In genomic region chr6:17742209-17742608, GRCm38 (mm10) we compare ENCODE assay signal across 16 mouse cellular contexts. TPM values are rescaled to one million over a fixed set of nuclear protein-coding genes. Genes with fewer than 3 reads are reported as not detected.
A peak's percentile ranks its signal among the peaks of the same experiment; 100 is the strongest.
DNase-seq lines count a peak whose midpoint lies in the region; ATAC-seq and TF ChIP-seq lines count a peak whose summit lies in the region.
"Had no signal": no experiment of that assay in that cellular context is flagged by ENCODE, and none has a peak within 500 bp of the region (broad histone marks: within the 10 kb centered on the region; RNA-seq: fewer than 3 reads in every experiment).

No protein-coding gene starts in this region.

- TF ChIP-seq POLR2A in bone marrow, adult 2 months (IDR thresholded peaks at IDR 0.05; ENCODE audit: borderline replicate concordance, control insufficient read depth, low read depth, low read length), result no peak

- DNase-seq in heart, postnatal 36 days, result no peak
- DNase-seq in cerebellum, postnatal 25 days, result no peak
- DNase-seq in left cerebral cortex, postnatal 10 days (ENCODE audit: extremely low spot score in 1 of 2, low spot score in 2 of 2), result no peak
- DNase-seq: cerebellum, adult 9-10 months; forebrain, postnatal 0 days; spleen, adult 18-20 months; thymus, adult 2 months had no signal

- no peaks in the 10 kb centered on the region for H3K27me3 ChIP-seq in heart, embryonic 13.5 days (replicated peaks)
- H3K27me3 ChIP-seq in liver, embryonic 16.5 days (ENCODE audit: control insufficient read depth, insufficient read depth, low read depth, low read length), result no peaks in the 10 kb centered on the region
- H3K27me3 ChIP-seq in kidney, embryonic 15.5 days, result no peaks in the 10 kb centered on the region
- H3K27me3 ChIP-seq: midbrain, embryonic 12.5 days; neural tube, embryonic 13.5 days; stomach, embryonic 15.5 days had no signal

- H3K4me1 ChIP-seq in heart, embryonic 13.5 days, result peaks cover 40% of the 10 kb centered on the region
- H3K4me1 ChIP-seq in bone marrow, adult 2 months (ENCODE audit: control insufficient read depth, insufficient read depth, low read length), result peaks cover 3% of the 10 kb centered on the region; the same call in 1 of the 2 replicates
- peaks cover 34% of the 10 kb centered on the region for H3K4me1 ChIP-seq in liver, embryonic 16.5 days (ENCODE audit: control insufficient read depth, low read depth, low read length)
- H3K4me1 ChIP-seq in kidney, embryonic 15.5 days, result no peaks in the 10 kb centered on the region
- H3K4me1 ChIP-seq: midbrain, embryonic 12.5 days; neural tube, embryonic 13.5 days; stomach, embryonic 15.5 days had no signal

- peak overlapping the region; percentile 46 for H3K4me2 ChIP-seq in heart, embryonic 13.5 days
- peak overlapping the region; percentile 19 for H3K4me2 ChIP-seq in liver, embryonic 16.5 days (ENCODE audit: low read depth, low read length)
- H3K4me2 ChIP-seq in kidney, embryonic 15.5 days, result no peak overlapping the region
- H3K4me2 ChIP-seq: midbrain, embryonic 12.5 days; neural tube, embryonic 13.5 days; stomach, embryonic 15.5 days had no signal

- H3K9ac ChIP-seq in heart, embryonic 13.5 days, result peak overlapping the region; percentile 30; the same call in 1 of the 2 replicates
- peak overlapping the region; percentile 2; the same call in 1 of the 2 replicates for H3K9ac ChIP-seq in liver, embryonic 16.5 days (ENCODE audit: low read depth, low read length)
- no peak overlapping the region for H3K9ac ChIP-seq in kidney, embryonic 15.5 days
- H3K9ac ChIP-seq: forebrain, postnatal 0 days; midbrain, embryonic 12.5 days; neural tube, embryonic 13.5 days; stomach, embryonic 15.5 days had no signal

- no peaks in the 10 kb centered on the region for H3K36me3 ChIP-seq in heart, embryonic 13.5 days
- H3K36me3 ChIP-seq in liver, embryonic 16.5 days (ENCODE audit: control insufficient read depth, insufficient read depth), result no peaks in the 10 kb centered on the region
- no peaks in the 10 kb centered on the region for H3K36me3 ChIP-seq in kidney, embryonic 15.5 days
- H3K36me3 ChIP-seq: midbrain, embryonic 12.5 days; neural tube, embryonic 13.5 days; stomach, embryonic 15.5 days had no signal

- intact Hi-C loops in heart, postnatal 36 days (cut with DNase I), result no loop called here
- intact Hi-C loops in left cerebral cortex, postnatal 10 days (cut with DNase I), result no loop called here

- no peak for ATAC-seq in heart, embryonic 13.5 days (ENCODE audit: extremely low read depth, insufficient number of reproducible peaks, low FRiP score, low TSS enrichment)
- peak; percentile 48 for ATAC-seq in granulocyte monocyte progenitor cell, adult 5-6 weeks (replicated peaks; ENCODE audit: poor library complexity, severe bottlenecking)
- no peak for ATAC-seq in liver, embryonic 16.5 days (ENCODE audit: low read depth)
- no peak for ATAC-seq in kidney, embryonic 15.5 days (replicated peaks; ENCODE audit: low FRiP score)
- ATAC-seq: forebrain, postnatal 0 days; inflammation-experienced regulatory T-cells, adult 6 months had no signal

- 78% methylated on average over 4 of the region's 4 CpGs for WGBS in heart, embryonic 13.5 days
- WGBS in bone marrow, adult 2 months, result 61% methylated on average over 4 of the region's 4 CpGs
- WGBS in liver, embryonic 16.5 days (ENCODE audit: insufficient replicate concordance), result 76% methylated on average over 4 of the region's 4 CpGs
- 89% methylated on average over 4 of the region's 4 CpGs for WGBS in kidney, embryonic 15.5 days

- TF ChIP-seq CTCF in bone marrow, adult 2 months (IDR thresholded peaks at IDR 0.05; ENCODE audit: control insufficient read depth, insufficient read depth, low read length), result no peak

- H3K4me3 ChIP-seq in heart, embryonic 13.5 days, result 0 out of 2 replicates have a peak overlapping the region, but pooled peaks have one; percentile 6
- no peak overlapping the region for H3K4me3 ChIP-seq in bone marrow, adult 2 months (replicated peaks; ENCODE audit: control insufficient read depth, low read depth, low read length)
- no peak overlapping the region for H3K4me3 ChIP-seq in liver, embryonic 16.5 days (ENCODE audit: low read depth, low read length)
- H3K4me3 ChIP-seq in kidney, embryonic 15.5 days (replicated peaks), result no peak overlapping the region
- H3K4me3 ChIP-seq: midbrain, embryonic 12.5 days; neural tube, embryonic 13.5 days; stomach, embryonic 15.5 days had no signal

- H3K27ac ChIP-seq in heart, embryonic 13.5 days (replicated peaks), result peak overlapping the region; percentile 76
- peak overlapping the region; percentile 56 for H3K27ac ChIP-seq in bone marrow, adult 2 months (ENCODE audit: control insufficient read depth, insufficient read depth, low read depth, low read length, poor library complexity)
- H3K27ac ChIP-seq in liver, embryonic 16.5 days (ENCODE audit: low read length), result peak overlapping the region; percentile 88
- no peak overlapping the region for H3K27ac ChIP-seq in kidney, embryonic 15.5 days
- H3K27ac ChIP-seq: midbrain, embryonic 12.5 days; neural tube, embryonic 13.5 days; stomach, embryonic 15.5 days had no signal

- H3K9me3 ChIP-seq in heart, embryonic 13.5 days, result no peaks in the 10 kb centered on the region
- no peaks in the 10 kb centered on the region for H3K9me3 ChIP-seq in liver, embryonic 16.5 days (replicated peaks; ENCODE audit: control insufficient read depth, low read length)
- no peaks in the 10 kb centered on the region for H3K9me3 ChIP-seq in kidney, embryonic 15.5 days (replicated peaks)
- H3K9me3 ChIP-seq: midbrain, embryonic 12.5 days; neural tube, embryonic 13.5 days; stomach, embryonic 15.5 days had no signal

RNA-seq across cellular contexts. Expression of gene St7, which starts 49.5 kb away (rescaled TPM):
- 25.9 and 31.9 TPM in 2 replicates for polyA plus RNA-seq in heart, embryonic 13.5 days (2015; fragmentation: Nextera tagmentation; extraction: Ambion mirVana)
- 10 to 100 TPM; 15.6 to 17.4 TPM for total RNA-seq in heart, postnatal 36 days (2021)
- 12.6 and 18.8 TPM in 2 replicates for polyA plus RNA-seq in bone marrow, adult 2 months (2011; ENCODE audit: insufficient read depth, insufficient read length, low replicate concordance, missing spikeins)
- total RNA-seq in granulocyte monocyte progenitor cell, adult 5-6 weeks (2014; fragmentation: Nextera tagmentation), result 30.0 and 31.2 TPM in 2 replicates
- 42.6 and 45.5 TPM in 2 replicates for total RNA-seq in granulocyte monocyte progenitor cell, adult 5-6 weeks (2017)
- polyA plus RNA-seq in liver, embryonic 16.5 days (2015; fragmentation: Nextera tagmentation; extraction: Ambion mirVana), result 8.7 and 9.3 TPM in 2 replicates
- 19.9 and 20.3 TPM in 2 replicates for polyA plus RNA-seq in kidney, embryonic 15.5 days (2015; fragmentation: Nextera tagmentation; extraction: Ambion mirVana)
- 10 to 100 TPM; 41.1 to 46.5 TPM for total RNA-seq in left cerebral cortex, postnatal 10 days (2021)
